Mouse (Mus musculus): ENCODE data around the gene 0610040J01Rik. TPM values are rescaled to one million over a fixed set of nuclear protein-coding genes. Genes with fewer than 3 reads are reported as not detected.

0610040J01Rik gene
- polyA plus RNA-seq, 1 experiment = 53.8 TPM

DNA sequence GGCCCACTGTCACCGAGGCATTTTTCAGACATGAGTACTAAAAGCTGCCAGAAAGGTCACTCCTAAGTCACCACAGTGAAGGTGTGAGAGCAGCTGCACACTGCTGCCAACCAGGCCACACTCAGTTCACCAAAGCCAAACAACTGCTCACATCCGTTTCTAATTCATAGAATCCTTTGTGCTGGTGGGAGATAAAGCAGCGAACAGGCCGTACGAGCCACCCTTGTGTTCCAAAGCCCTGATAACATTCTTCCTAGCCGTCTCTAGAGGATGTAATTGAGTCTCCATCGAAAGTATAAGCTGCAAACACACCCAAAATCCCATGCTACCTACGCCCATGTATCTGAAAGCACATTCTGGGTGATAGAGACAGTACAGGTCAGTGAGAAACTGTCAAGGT is 9.7 kb downstream of the 0610040J01Rik start:
- Histone ChIP-seq H3K4me1 (ENCODE audit: control insufficient read depth, insufficient read depth, insufficient read length, low read length) (peaks cover 40% of the 10 kb centered on the region), H3K27ac (ENCODE audit: insufficient read depth, low read depth, low read length) (peak overlapping the region; percentile 95), H3K4me3 (ENCODE audit: low read depth, low read length) (no peak overlapping the region), H3K27me3 (ENCODE audit: control insufficient read depth, insufficient read depth, low read length) (no peaks in the 10 kb centered on the region), H3K36me3 (ENCODE audit: control insufficient read depth, insufficient read depth, low read length) (no peaks in the 10 kb centered on the region)
- 36% methylated on average over 8 of the region's 8 CpGs for WGBS
- TF ChIP-seq POLR2A (IDR thresholded peaks at IDR 0.05; ENCODE audit: low read depth, low read length) (no peak), CTCF (IDR thresholded peaks at IDR 0.05; ENCODE audit: extremely low read depth, insufficient read length, insufficient replicate concordance, low read depth, low read length) (no peak)

DNA sequence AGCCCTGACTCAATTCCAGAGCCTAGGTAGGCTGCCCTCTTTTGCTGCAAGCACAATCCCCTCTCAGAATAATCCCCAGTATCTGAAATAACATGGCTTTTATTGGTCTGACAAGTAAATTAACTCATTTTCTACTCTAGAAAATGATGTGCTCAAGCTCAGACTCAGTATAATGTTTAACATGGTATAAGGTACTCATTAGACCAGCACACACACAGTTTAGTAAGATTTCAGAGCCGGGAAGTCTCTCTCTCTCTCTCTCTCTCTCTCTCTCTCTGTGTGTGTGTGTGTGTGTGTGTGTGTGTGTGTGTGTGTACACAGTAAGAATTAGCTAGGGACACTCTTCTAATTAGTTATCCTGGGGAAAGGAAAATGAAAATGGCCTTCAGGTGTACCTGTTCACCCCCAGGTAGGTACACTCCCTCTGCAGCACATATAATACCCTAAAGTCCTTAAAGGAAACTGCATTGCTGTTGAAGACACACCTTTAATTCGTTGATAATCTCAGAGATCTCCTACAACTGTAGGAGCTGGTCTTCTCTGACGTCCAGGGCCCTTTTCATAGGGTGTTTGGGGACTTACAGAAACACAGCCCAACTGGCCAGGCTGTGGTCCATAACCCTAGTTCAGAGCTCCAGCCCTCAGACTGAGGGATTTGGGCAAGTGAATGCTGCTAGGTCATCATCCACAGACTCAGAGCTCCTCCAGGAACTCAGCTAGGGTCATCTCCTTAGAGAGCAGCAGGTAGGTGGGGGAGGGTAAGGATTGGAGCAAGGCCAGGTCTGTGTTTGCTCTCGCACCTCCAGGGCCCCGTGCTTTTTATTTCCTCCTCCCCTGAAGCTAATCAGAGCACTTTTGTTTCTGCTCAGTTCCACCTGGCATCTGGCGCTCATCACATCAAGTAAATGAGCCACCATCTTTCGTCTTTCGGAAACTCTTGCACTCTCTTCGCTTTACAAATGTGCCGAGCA is 11.5 kb downstream of the 0610040J01Rik start:
- Histone ChIP-seq H3K27ac (ENCODE audit: insufficient read depth, low read depth, low read length) (peak overlapping the region; percentile 95), H3K4me3 (ENCODE audit: low read depth, low read length) (no peak overlapping the region; the same call in 1 of the 2 replicates), H3K36me3 (ENCODE audit: control insufficient read depth, insufficient read depth, low read length) (no peaks in the 10 kb centered on the region), H3K27me3 (ENCODE audit: control insufficient read depth, insufficient read depth, low read length) (no peaks in the 10 kb centered on the region), H3K4me1 (ENCODE audit: control insufficient read depth, insufficient read depth, insufficient read length, low read length) (peaks cover 42% of the 10 kb centered on the region; the same call in 1 of the 2 replicates)
- TF ChIP-seq CTCF (IDR thresholded peaks at IDR 0.05; ENCODE audit: extremely low read depth, insufficient read length, insufficient replicate concordance, low read depth, low read length) = no peak
- TF ChIP-seq POLR2A (IDR thresholded peaks at IDR 0.05; ENCODE audit: low read depth, low read length) = no peak
- WGBS = 26% methylated on average over 10 of the region's 10 CpGs

- no peak for TF ChIP-seq POLR2A (IDR thresholded peaks at IDR 0.05; ENCODE audit: low read depth, low read length)
- no peak for TF ChIP-seq CTCF (IDR thresholded peaks at IDR 0.05; ENCODE audit: extremely low read depth, insufficient read length, insufficient replicate concordance, low read depth, low read length)
- H3K27ac ChIP-seq (ENCODE audit: insufficient read depth, low read depth, low read length) = peak overlapping the region; percentile 95; the same call in 1 of the 2 replicates
- 49% methylated on average over 8 of the region's 8 CpGs for WGBS
Measured at GRCm38 (mm10) chr5:63824599-63825350, 12.6 kb downstream of the 0610040J01Rik start.

DNA sequence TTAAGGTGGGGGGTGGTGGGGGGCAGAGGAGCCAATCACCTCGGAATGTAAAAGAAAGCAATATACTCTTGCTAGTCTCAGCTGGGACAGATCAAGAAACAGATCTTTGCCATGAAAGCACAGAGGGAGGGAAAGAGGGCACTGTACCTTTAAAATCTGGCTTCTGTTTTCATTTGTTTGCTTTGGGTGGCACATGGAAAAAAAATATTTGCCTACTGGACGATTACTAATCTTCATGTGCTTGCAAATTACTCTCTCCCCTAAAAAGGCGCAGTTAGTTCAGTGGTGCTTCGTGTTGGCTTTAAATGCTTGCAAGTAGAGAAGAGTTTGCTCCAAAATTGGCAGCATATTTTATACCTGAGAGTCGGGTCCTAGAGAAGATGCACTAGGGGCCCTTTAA is 13.7 kb downstream of the 0610040J01Rik start:
- TF ChIP-seq POLR2A (IDR thresholded peaks at IDR 0.05; ENCODE audit: low read depth, low read length) (no peak), CTCF (IDR thresholded peaks at IDR 0.05; ENCODE audit: extremely low read depth, insufficient read length, insufficient replicate concordance, low read depth, low read length) (no peak)
- 17% methylated on average over 5 of the region's 5 CpGs for WGBS
- Histone ChIP-seq H3K4me3 (ENCODE audit: low read depth, low read length) (no peak overlapping the region), H3K27ac (ENCODE audit: insufficient read depth, low read depth, low read length) (peak overlapping the region; percentile 68), H3K4me1 (ENCODE audit: control insufficient read depth, insufficient read depth, insufficient read length, low read length) (peaks cover 41% of the 10 kb centered on the region; the same call in 1 of the 2 replicates), H3K27me3 (ENCODE audit: control insufficient read depth, insufficient read depth, low read length) (no peaks in the 10 kb centered on the region), H3K36me3 (ENCODE audit: control insufficient read depth, insufficient read depth, low read length) (no peaks in the 10 kb centered on the region)

More at GRCm38 (mm10) chr5:63824599-63825350, 12.6 kb downstream of the 0610040J01Rik start:
- Histone ChIP-seq H3K4me3 (ENCODE audit: low read depth, low read length) (no peak overlapping the region), H3K4me1 (ENCODE audit: control insufficient read depth, insufficient read depth, insufficient read length, low read length) (peaks cover 35% of the 10 kb centered on the region; the same call in 1 of the 2 replicates), H3K36me3 (ENCODE audit: control insufficient read depth, insufficient read depth, low read length) (no peaks in the 10 kb centered on the region), H3K27me3 (ENCODE audit: control insufficient read depth, insufficient read depth, low read length) (no peaks in the 10 kb centered on the region)

DNA sequence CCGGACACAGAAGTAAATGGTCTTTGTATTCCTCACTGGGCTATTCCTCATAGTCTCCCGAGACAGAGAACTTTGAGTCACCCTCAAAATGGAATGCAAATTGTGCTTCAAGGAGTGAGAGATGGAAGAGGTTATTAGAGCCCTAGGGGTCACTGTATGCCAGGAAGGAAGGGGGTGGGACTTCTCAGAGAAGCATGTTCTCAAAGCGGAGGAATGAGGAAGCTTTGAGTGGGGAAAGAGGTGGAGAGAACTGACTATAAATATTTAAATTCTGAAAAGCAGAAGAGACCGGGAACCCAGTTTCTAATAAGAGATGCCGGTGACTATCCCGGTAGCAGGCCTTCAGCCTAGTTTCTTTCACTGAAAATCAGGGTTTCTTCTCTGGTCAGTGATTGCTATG is 14.8 kb downstream of the 0610040J01Rik start:
- WGBS = 6% methylated on average over 6 of the region's 6 CpGs
- no peak overlapping the region for H3K4me3 ChIP-seq (ENCODE audit: low read depth, low read length)
- no peaks in the 10 kb centered on the region for H3K27me3 ChIP-seq (ENCODE audit: control insufficient read depth, insufficient read depth, low read length)
- H3K36me3 ChIP-seq (ENCODE audit: control insufficient read depth, insufficient read depth, low read length) = no peaks in the 10 kb centered on the region
- H3K27ac ChIP-seq (ENCODE audit: insufficient read depth, low read depth, low read length) = peak overlapping the region; percentile 68
- TF ChIP-seq CTCF (IDR thresholded peaks at IDR 0.05; ENCODE audit: extremely low read depth, insufficient read length, insufficient replicate concordance, low read depth, low read length) (no peak), POLR2A (IDR thresholded peaks at IDR 0.05; ENCODE audit: low read depth, low read length) (no peak)
- H3K4me1 ChIP-seq (ENCODE audit: control insufficient read depth, insufficient read depth, insufficient read length, low read length) = peaks cover 38% of the 10 kb centered on the region; the same call in 1 of the 2 replicates

GRCm38 (mm10) chr5:63827415-63828053 is 15.4 kb downstream of the 0610040J01Rik start:
- peak overlapping the region; percentile 68 for H3K27ac ChIP-seq (ENCODE audit: insufficient read depth, low read depth, low read length)

More at GRCm38 (mm10) chr5:63827415-63828053, 15.4 kb downstream of the 0610040J01Rik start:
- no peaks in the 10 kb centered on the region for H3K36me3 ChIP-seq (ENCODE audit: control insufficient read depth, insufficient read depth, low read length)
- H3K4me3 ChIP-seq (ENCODE audit: low read depth, low read length) = no peak overlapping the region
- TF ChIP-seq POLR2A (IDR thresholded peaks at IDR 0.05; ENCODE audit: low read depth, low read length) = no peak
- no peak for TF ChIP-seq CTCF (IDR thresholded peaks at IDR 0.05; ENCODE audit: extremely low read depth, insufficient read length, insufficient replicate concordance, low read depth, low read length)
- 16% methylated on average over 5 of the region's 5 CpGs for WGBS
- peaks cover 36% of the 10 kb centered on the region; the same call in 1 of the 2 replicates for H3K4me1 ChIP-seq (ENCODE audit: control insufficient read depth, insufficient read depth, insufficient read length, low read length)
- H3K27me3 ChIP-seq (ENCODE audit: control insufficient read depth, insufficient read depth, low read length) = no peaks in the 10 kb centered on the region

Data from small intestine, adult 2 months (tissue).